Mouse (Mus musculus): Measurements from ENCODE around the gene Rpusd3. TPM values are rescaled to one million over a fixed set of nuclear protein-coding genes. Genes with fewer than 3 reads are reported as not detected.

Gene Rpusd3
- 10 to 100 TPM; 40.2 to 44.4 TPM for total RNA-seq (2021)
- long read RNA-seq, experiment 1, transcript Rpusd3-202 (9 exons, 1,269 nt): major isoform, 10 of 15 reads
- long read RNA-seq, experiment 1, partial matches to known transcripts: 0 of 15 reads
- long read RNA-seq, experiment 1, other reads (novel, unspliced or antisense): 5 of 15 reads
- long read RNA-seq, experiment 2, transcript Rpusd3-202 (9 exons, 1,269 nt): major isoform, 9 of 14 reads
- long read RNA-seq, experiment 2, partial matches to known transcripts: 0 of 14 reads
- long read RNA-seq, experiment 2, other reads (novel, unspliced or antisense): 4 of 14 reads

- no peak for TF ChIP-seq CTCF (conservative IDR thresholded peaks at IDR 0.05)
- H3K27ac ChIP-seq: peak within 1 kb of the TSS; percentile 93
- DNase-seq (ENCODE audit: low spot score in 2 of 2): peak; percentile 97 to 99
- H3K4me3 ChIP-seq: peak within 1 kb of the TSS; percentile 65
Observed at GRCm38 (mm10) chr6:113419199-113419587, at the start of gene Rpusd3. Rpusd3 (minus strand) TSS chr6:113419340.

DNA sequence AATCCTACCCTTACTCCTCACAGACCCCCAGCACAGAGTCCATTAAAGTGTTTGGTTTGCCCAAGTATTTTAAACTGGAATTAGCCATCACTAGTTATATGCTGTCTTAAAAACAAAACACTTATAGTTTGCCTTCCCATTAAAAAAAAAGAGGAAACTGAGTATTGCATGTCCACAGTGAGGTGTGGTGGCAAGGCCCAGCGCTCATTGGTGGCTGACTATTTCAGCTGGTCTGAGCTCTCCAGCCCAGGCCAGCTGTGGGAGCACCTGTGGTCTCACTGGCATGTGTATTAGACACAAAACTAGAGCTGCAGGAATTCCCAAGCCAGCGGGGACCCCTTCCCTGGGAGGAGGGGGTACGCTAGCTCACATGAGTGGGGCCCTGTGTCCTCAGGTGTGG, 49.4 kb upstream of the Rpusd3 start:
- H3K4me3 ChIP-seq: no peak overlapping the region
- TF ChIP-seq CTCF (conservative IDR thresholded peaks at IDR 0.05): no peak
- H3K27ac ChIP-seq: no peak overlapping the region
- no peak for DNase-seq (ENCODE audit: low spot score in 2 of 2)

- peak; percentile 28 for TF ChIP-seq CTCF (conservative IDR thresholded peaks at IDR 0.05)
Observed at GRCm38 (mm10) chr6:113465602-113466001, 46.5 kb upstream of the Rpusd3 start.

GRCm38 (mm10) chr6:113464040-113464439, 44.9 kb upstream of the Rpusd3 start:
- no peak for TF ChIP-seq CTCF (conservative IDR thresholded peaks at IDR 0.05)
- no peak for DNase-seq (ENCODE audit: low spot score in 2 of 2)
- no peak overlapping the region for H3K4me3 ChIP-seq
- no peak overlapping the region for H3K27ac ChIP-seq

More at GRCm38 (mm10) chr6:113465602-113466001, 46.5 kb upstream of the Rpusd3 start:
- H3K27ac ChIP-seq: no peak overlapping the region
- no peak for DNase-seq (ENCODE audit: low spot score in 2 of 2)
- no peak overlapping the region for H3K4me3 ChIP-seq

- Histone ChIP-seq H3K27ac (no peak overlapping the region), H3K4me3 (no peak overlapping the region)
- DNase-seq (ENCODE audit: low spot score in 2 of 2): no peak
- no peak for TF ChIP-seq CTCF (conservative IDR thresholded peaks at IDR 0.05)
Observed at GRCm38 (mm10) chr6:113458635-113459034, 39.5 kb upstream of the Rpusd3 start.

DNA sequence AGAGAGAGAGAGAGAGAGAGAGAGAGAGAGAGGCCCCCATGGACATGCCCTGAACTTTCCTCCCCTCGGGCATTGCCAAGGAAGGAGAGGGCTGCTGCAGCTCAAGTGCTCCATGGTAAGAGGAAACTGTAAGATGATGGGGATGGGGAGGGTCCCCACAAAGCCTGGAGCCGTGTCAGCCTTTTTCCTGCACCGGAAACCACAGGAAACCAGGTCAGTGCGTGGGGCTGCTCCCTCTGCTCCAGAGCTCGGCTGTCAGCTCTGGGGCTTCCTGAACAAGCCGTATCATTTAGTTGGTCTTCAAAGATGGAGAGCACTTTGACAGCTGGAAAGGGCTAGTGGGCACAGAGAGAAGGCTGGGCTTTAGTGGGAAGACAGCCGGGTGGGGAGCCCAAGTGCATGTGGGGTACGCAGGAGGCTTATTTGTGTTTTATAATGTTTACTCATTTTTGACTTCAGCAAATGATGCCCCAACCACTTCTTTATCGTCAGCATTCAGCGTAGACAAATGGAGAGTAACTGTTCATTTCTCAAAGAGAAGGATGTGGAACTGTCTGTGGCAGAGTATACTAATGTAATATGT, 38.9 kb upstream of the Rpusd3 start, which contains the start of gene Il17re:
Gene Il17re, plus strand, starts transcription at position 533 of the 583 bp plus-strand sequence.
- DNase-seq (ENCODE audit: low spot score in 2 of 2): no peak
- H3K4me3 ChIP-seq: no peak within 1 kb of the TSS
- TF ChIP-seq CTCF (conservative IDR thresholded peaks at IDR 0.05): no peak
- no peak within 1 kb of the TSS for H3K27ac ChIP-seq

GRCm38 (mm10) chr6:113455007-113455406, 35.9 kb upstream of the Rpusd3 start:
- Histone ChIP-seq H3K27ac (no peak overlapping the region), H3K4me3 (no peak overlapping the region)
- TF ChIP-seq CTCF (conservative IDR thresholded peaks at IDR 0.05): no peak
- DNase-seq (ENCODE audit: low spot score in 2 of 2): no peak

- no peak for TF ChIP-seq CTCF (conservative IDR thresholded peaks at IDR 0.05)
- DNase-seq (ENCODE audit: low spot score in 2 of 2): no peak
- H3K4me3 ChIP-seq: no peak overlapping the region
Observed at GRCm38 (mm10) chr6:113451839-113452238, 32.7 kb upstream of the Rpusd3 start.

GRCm38 (mm10) chr6:113447639-113448038, 28.5 kb upstream of the Rpusd3 start:
- TF ChIP-seq CTCF (conservative IDR thresholded peaks at IDR 0.05): no peak
- DNase-seq (ENCODE audit: low spot score in 2 of 2): no peak
- Histone ChIP-seq H3K27ac (no peak overlapping the region), H3K4me3 (no peak overlapping the region)

More at GRCm38 (mm10) chr6:113451839-113452238, 32.7 kb upstream of the Rpusd3 start:
- no peak overlapping the region for H3K27ac ChIP-seq

DNA sequence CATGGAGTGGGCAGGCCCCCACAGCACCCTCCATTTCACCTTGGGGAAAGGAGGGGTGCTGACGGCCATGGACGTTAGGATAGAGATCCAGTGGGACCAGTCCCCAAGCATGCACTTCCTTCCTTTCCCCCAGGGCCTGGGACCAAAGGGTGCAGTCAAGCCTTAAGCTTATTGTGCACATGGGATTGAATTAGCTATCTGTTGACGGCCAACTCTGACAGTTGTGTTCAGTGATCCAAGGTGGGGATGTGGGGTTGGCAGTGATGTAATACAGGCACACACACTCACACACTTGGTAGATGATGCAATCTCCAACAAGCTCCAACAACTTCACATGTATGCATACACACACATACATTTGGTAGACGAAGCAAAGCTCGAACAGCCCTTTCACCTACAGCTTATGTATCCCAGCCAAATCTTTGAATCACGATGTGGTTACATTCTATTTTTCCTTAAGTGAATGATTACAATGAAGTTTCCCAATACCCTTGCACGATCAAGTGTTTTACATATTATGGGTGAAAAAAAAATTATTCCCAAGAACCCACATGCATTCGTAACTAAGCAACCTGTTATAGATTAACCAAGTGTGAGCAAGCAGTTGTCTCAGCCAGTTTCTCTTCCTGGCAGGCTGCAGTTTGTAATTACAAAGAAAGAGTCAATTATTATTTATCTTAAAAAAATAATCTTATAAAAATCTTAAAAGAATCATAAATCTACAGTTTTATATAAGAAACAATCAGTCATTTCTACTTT, 25.2 kb upstream of the Rpusd3 start:
- TF ChIP-seq CTCF (conservative IDR thresholded peaks at IDR 0.05): no peak
- Histone ChIP-seq H3K4me3 (no peak overlapping the region), H3K27ac (no peak overlapping the region)
- no peak for DNase-seq (ENCODE audit: low spot score in 2 of 2)

DNA sequence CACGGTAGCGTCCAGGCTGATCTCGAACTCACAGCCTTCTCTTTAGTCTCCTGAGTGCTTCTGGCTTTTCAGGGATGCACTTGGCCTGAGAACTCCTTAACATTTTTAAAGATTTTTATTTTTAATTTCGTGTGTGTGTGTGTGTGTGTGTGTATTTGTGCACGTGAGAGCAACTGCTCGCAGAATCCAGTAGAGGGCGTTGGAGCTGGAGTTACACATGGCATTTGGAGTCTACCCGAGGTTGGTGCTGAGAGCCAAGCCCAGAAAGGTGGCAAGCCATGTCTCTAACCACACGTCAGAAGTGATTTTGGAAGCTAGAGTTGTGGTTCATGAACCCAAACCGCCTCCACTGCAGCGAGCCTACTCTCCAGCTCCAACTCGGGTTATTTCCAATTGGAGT, 24.0 kb upstream of the Rpusd3 start:
- TF ChIP-seq CTCF (conservative IDR thresholded peaks at IDR 0.05): peak; percentile 58
- Histone ChIP-seq H3K4me3 (peak overlapping the region; percentile 74), H3K27ac (peak overlapping the region; percentile 95)
- no peak for DNase-seq (ENCODE audit: low spot score in 2 of 2)

GRCm38 (mm10) chr6:113442442-113443090, 23.4 kb upstream of the Rpusd3 start, which contains the start of gene Jagn1:
Jagn1 (plus strand) TSS chr6:113442569.
- peak; percentile 90 to 94 for DNase-seq (ENCODE audit: low spot score in 2 of 2)
- peak within 1 kb of the TSS; percentile 74 for H3K4me3 ChIP-seq
- TF ChIP-seq CTCF (conservative IDR thresholded peaks at IDR 0.05): no peak

DNA sequence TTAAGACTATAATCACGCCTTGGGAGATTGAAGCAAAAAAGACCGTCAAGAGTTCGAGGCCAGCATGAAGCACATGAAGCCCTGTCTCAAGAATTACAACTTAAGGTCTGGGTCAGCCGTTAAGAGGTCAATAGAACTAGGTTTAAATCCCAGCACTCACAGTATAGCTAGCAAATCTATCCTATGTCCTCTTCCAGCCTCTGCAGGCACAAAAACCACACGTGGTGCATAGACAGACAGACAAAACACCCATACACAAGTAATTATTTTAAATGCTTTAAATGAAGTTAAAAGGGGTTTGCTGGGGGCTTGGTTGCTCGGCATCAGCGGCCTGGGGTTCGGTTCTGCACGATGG, 22.9 kb upstream of the Rpusd3 start:
- TF ChIP-seq CTCF (conservative IDR thresholded peaks at IDR 0.05): no peak
- peak overlapping the region; percentile 74 for H3K4me3 ChIP-seq
- DNase-seq (ENCODE audit: low spot score in 2 of 2): no peak
- H3K27ac ChIP-seq: peak overlapping the region; percentile 95

More at GRCm38 (mm10) chr6:113442442-113443090, 23.4 kb upstream of the Rpusd3 start, which contains the start of gene Jagn1:
- H3K27ac ChIP-seq: peak within 1 kb of the TSS; percentile 95
